Mouse (Mus musculus): ENCODE data around the gene Rbbp5.

GRCm38 (mm10) chr1:132525832-132526231 lies 48.7 kb downstream of the Rbbp5 start:
- peak; percentile 17; the same call in 1 of the 2 replicates for TF ChIP-seq CTCF (IDR thresholded peaks at IDR 0.05; ENCODE audit: borderline replicate concordance, insufficient read depth, low read length)
- TF ChIP-seq POLR2A (IDR thresholded peaks at IDR 0.05; ENCODE audit: low read depth, low read length) = no peak
